Mouse (Mus musculus) monocyte, adult 5-6 weeks (primary cell): ENCODE data around the gene Macrod2. TPM values are rescaled to one million over a fixed set of nuclear protein-coding genes. Genes with fewer than 3 reads are reported as not detected.
A peak's percentile ranks its signal among the peaks of the same experiment; 100 is the strongest.

Source experiments
- ATAC-seq: fragments of 153-309, 156-312 bp; replicated peaks from 2 replicates; pipeline ENCODE4 v1.8.0; 2017; ENCODE audit warnings: mild to moderate bottlenecking; ENCODE audit not compliant: low TSS enrichment, insufficient number of reproducible peaks, severe bottlenecking, poor library complexity, low FRiP score
- total RNA-seq: library from RNA; stranded (forward); fragments of 200-1000, 200-491, 200-594 nt; gene quantifications from 3 replicates; pipeline ENCODE4 v1.2.3, GENCODE M21; 2017

Gene Macrod2
- total RNA-seq, 1 experiment from 2014 or later = 7.0 TPM

- no peak for ATAC-seq
Observed at GRCm38 (mm10) chr2:140763076-140763891, 368.2 kb downstream of the Macrod2 start.

GRCm38 (mm10) chr2:140769473-140769872 is 374.4 kb downstream of the Macrod2 start:
- no peak for ATAC-seq

- ATAC-seq = no peak
Observed at GRCm38 (mm10) chr2:140772825-140773224, 377.7 kb downstream of the Macrod2 start.

GRCm38 (mm10) chr2:140773456-140773855 is 378.3 kb downstream of the Macrod2 start:
- ATAC-seq = no peak

- ATAC-seq = no peak
Observed at GRCm38 (mm10) chr2:140774808-140775370, 379.8 kb downstream of the Macrod2 start.

GRCm38 (mm10) chr2:140775448-140776101 is 380.5 kb downstream of the Macrod2 start:
- ATAC-seq = no peak

- peak; percentile 51; the same call in 1 of the 2 replicates for ATAC-seq
Observed at GRCm38 (mm10) chr2:140778212-140778611, 383.1 kb downstream of the Macrod2 start.

GRCm38 (mm10) chr2:140783041-140783440 is 387.9 kb downstream of the Macrod2 start:
- ATAC-seq = no peak

- peak; percentile 96 for ATAC-seq
Observed at GRCm38 (mm10) chr2:140784626-140785025, 389.5 kb downstream of the Macrod2 start.

GRCm38 (mm10) chr2:140790363-140790762 is 395.3 kb downstream of the Macrod2 start:
- ATAC-seq = peak; percentile 86

- ATAC-seq = peak; percentile 62; the same call in 1 of the 2 replicates
Observed at GRCm38 (mm10) chr2:140793886-140794608, 398.9 kb downstream of the Macrod2 start.

GRCm38 (mm10) chr2:140811693-140812092 is 416.6 kb downstream of the Macrod2 start:
- no peak for ATAC-seq

GRCm38 (mm10) chr2:140819391-140820120 is 424.4 kb downstream of the Macrod2 start:
- ATAC-seq = no peak

GRCm38 (mm10) chr2:140822378-140822777 is 427.3 kb downstream of the Macrod2 start:
- no peak for ATAC-seq

- no peak for ATAC-seq
Observed at GRCm38 (mm10) chr2:140826241-140826640, 431.1 kb downstream of the Macrod2 start.

- no peak for ATAC-seq
Observed at GRCm38 (mm10) chr2:140828859-140829258, 433.8 kb downstream of the Macrod2 start.

GRCm38 (mm10) chr2:140830086-140830485 is 435.0 kb downstream of the Macrod2 start:
- no peak for ATAC-seq

GRCm38 (mm10) chr2:140839371-140839770 is 444.3 kb downstream of the Macrod2 start:
- ATAC-seq = no peak
